Mouse (Mus musculus) hindbrain, postnatal 0 days (tissue): ENCODE measurements around the gene Rheb. TPM values are rescaled to one million over a fixed set of nuclear protein-coding genes. Genes with fewer than 3 reads are reported as not detected.

Experiments
- ATAC-seq: fragments of 200-750 bp; cut with Nextera tagmentation; 2 replicates; pipeline ENCODE4 v1.8.0; 2017; ENCODE audit warnings: mild to moderate bottlenecking, moderate TSS enrichment, moderate library complexity
- DNase-seq: peaks from one replicate; pipeline ENCODE4 v3.0.0-alpha.2; 2015; ENCODE audit warnings: low spot score
- H3K27ac ChIP-seq: fragments of 300-500 bp; sonication (generic); 2 replicates; pipeline ENCODE4 v1.5.1; 2014; ENCODE audit warnings: mild to moderate bottlenecking
- H3K27me3 ChIP-seq: fragments of 300-500 bp; sonication (generic); 2 replicates; pipeline ENCODE4 v1.6.1; 2014; ENCODE audit warnings: low read length, mixed read lengths; ENCODE audit not compliant: insufficient read depth
- H3K36me3 ChIP-seq: fragments of 300-500 bp; sonication (generic); 2 replicates; pipeline ENCODE4 v1.6.1; 2014; ENCODE audit warnings: low read length, mixed read lengths; ENCODE audit not compliant: insufficient read depth
- H3K4me1 ChIP-seq: fragments of 300-500 bp; sonication (generic); 2 replicates; pipeline ENCODE4 v1.6.1; 2014; ENCODE audit warnings: antibody characterized with exemption, low read length, mixed read lengths; ENCODE audit not compliant: insufficient read depth
- H3K4me2 ChIP-seq: fragments of 300-500 bp; sonication (generic); 2 replicates; pipeline ENCODE4 v1.6.1; 2014; ENCODE audit warnings: low read depth, mild to moderate bottlenecking, low read length, moderate library complexity, mixed read lengths
- H3K4me3 ChIP-seq: fragments of 300-500 bp; sonication (generic); 2 replicates; pipeline ENCODE4 v1.5.1; 2014; ENCODE audit warnings: low read length
- H3K9ac ChIP-seq: fragments of 300-500 bp; sonication (generic); replicated peaks from 2 replicates; pipeline ENCODE4 v1.6.1; 2014; ENCODE audit warnings: mild to moderate bottlenecking, low read length, moderate library complexity, mixed read lengths
- H3K9me3 ChIP-seq: fragments of 300-500 bp; sonication (generic); 2 replicates; pipeline ENCODE4 v1.6.1; 2016; ENCODE audit warnings: low read length, mixed read lengths
- CTCF ChIP-seq: IDR thresholded peaks from 2 replicates; pipeline ENCODE4 v1.5.1; 2016; ENCODE audit warnings: antibody characterized with exemption, control low read depth, low read depth
- WGBS: fragments of 180-500 bp; shearing (Covaris S2); extraction: QIAGEN DNeasy Blood & Tissue Kit; methylation state at CpG from one replicate; pipeline ENCODE4 v1.1.7; 2014; 5-methylcytosine and 5-hydroxymethylcytosine counted together
- polyA plus RNA-seq: library from polyadenylated mRNA; unstranded; fragments of >200 nt; fragmentation: Nextera tagmentation; extraction: Ambion mirVana; gene quantifications from 2 replicates; pipeline ENCODE4 v1.2.1, GENCODE M21; 2015
- total RNA-seq: library from RNA; depleted of rRNA; stranded (reverse); fragments of >200 nt; gene quantifications from 2 replicates; pipeline ENCODE4 v1.2.3, GENCODE M21; 2014

Gene Rheb
- total and polyA plus RNA-seq, 2 experiments from 2014 or later: 78.4 to 287 TPM

DNA sequence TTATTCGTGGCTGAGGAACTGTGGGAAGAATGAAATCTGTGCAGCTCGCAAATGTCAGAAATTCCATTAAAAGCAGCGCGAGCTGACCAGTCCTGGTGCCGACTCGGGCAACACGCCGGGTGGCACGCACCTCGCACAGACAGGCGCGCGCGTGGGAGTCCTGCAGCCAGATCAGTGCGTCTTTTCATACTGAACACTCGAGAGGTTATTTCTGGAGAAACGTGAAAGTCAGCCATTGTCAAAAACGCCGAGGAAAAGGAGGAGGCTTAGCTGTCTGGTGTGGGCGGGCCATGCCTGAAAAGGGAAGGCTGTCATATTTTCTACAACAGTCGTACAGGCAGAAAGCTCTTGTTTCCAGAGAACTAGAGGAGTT is 665 bp upstream of the Rheb start:
- Histone ChIP-seq H3K4me2 (peak overlapping the region; percentile 91), H3K9ac (peak overlapping the region; percentile 87), H3K4me1 (peaks cover 12% of the 10 kb centered on the region), H3K27ac (peak overlapping the region; percentile 99), H3K9me3 (no peaks in the 10 kb centered on the region), H3K4me3 (peak overlapping the region; percentile 68), H3K27me3 (no peaks in the 10 kb centered on the region), H3K36me3 (no peaks in the 10 kb centered on the region)
- WGBS: under 1% methylated on average over 21 of the region's 21 CpGs
- DNase-seq (no peak), ATAC-seq (peak; percentile 34)
- TF ChIP-seq CTCF: no peak

DNA sequence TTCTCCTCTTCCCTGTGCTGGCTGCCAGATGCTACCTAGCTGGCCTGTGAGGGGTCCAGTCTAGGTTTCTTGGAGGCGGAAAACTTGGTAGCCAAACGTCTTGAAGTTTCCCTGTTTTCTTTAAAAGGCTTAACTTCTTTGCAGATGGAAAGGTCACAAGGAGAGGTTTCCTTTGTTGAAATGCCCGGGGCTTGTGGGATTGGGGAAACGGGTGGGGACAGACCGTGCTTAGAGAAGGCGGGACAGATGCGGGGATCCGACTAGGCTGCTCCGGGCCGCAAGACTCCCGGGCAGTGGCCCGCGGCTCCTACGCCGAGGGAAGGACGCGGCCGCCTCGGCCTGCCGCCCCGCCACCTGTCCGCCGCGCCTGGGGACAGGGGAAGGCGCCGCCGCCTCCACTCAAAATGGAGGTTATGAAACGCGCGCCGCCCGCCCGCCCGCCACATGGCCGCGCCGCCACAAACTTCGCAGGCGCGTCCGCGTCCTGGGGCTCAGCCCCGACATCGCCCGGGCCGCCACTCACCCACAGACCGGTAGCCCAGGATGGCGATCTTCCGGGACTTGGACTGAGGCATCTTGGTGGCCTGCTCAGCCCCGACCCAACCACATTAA is 656 bp downstream of the Rheb start:
- 1% methylated on average over 50 of the region's 50 CpGs for WGBS

DNA sequence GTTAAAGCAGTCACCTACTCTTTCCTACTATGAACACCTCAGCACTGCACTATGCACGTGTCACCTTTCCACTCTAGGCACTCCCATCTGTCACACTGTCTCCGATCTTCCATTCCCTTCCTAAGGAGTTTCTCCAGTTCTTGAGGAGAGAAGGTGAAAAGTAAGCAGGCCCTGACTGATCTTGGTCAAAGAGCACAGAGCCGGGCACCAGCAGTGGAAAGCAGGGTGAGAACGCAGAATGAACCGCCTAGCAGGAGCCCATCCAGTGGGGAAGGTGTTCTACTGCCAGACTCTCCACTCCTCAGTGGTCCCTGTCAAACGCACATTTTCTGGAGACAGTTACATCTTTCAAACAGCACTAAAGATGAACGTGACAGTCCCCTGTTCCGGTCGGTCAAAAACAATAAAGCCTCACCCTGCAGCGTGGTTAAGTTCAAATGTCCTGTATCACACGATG is 1.4 kb downstream of the Rheb start:
- H3K4me3 ChIP-seq: peak overlapping the region; percentile 68
- WGBS: 9% methylated on average over 11 of the region's 11 CpGs
- DNase-seq: no peak
- peak overlapping the region; percentile 91 for H3K4me2 ChIP-seq
- H3K9me3 ChIP-seq: no peaks in the 10 kb centered on the region
- peaks cover 12% of the 10 kb centered on the region for H3K4me1 ChIP-seq
- no peaks in the 10 kb centered on the region for H3K27me3 ChIP-seq
- ATAC-seq: no peak
- TF ChIP-seq CTCF: no peak
- peak overlapping the region; percentile 87 for H3K9ac ChIP-seq
- H3K27ac ChIP-seq: peak overlapping the region; percentile 99
- H3K36me3 ChIP-seq: no peaks in the 10 kb centered on the region

More for the DNA sequence above, 656 bp downstream of the Rheb start:
- ATAC-seq (peak; percentile 38), DNase-seq (peak; percentile 65)
- no peaks in the 10 kb centered on the region for H3K9me3 ChIP-seq
- no peak for TF ChIP-seq CTCF
- H3K4me1 ChIP-seq: peaks cover 12% of the 10 kb centered on the region
- H3K36me3 ChIP-seq: no peaks in the 10 kb centered on the region
- H3K9ac ChIP-seq: peak overlapping the region; percentile 87
- no peaks in the 10 kb centered on the region for H3K27me3 ChIP-seq
- peak overlapping the region; percentile 91 for H3K4me2 ChIP-seq
- peak overlapping the region; percentile 99 for H3K27ac ChIP-seq
- H3K4me3 ChIP-seq: peak overlapping the region; percentile 68

DNA sequence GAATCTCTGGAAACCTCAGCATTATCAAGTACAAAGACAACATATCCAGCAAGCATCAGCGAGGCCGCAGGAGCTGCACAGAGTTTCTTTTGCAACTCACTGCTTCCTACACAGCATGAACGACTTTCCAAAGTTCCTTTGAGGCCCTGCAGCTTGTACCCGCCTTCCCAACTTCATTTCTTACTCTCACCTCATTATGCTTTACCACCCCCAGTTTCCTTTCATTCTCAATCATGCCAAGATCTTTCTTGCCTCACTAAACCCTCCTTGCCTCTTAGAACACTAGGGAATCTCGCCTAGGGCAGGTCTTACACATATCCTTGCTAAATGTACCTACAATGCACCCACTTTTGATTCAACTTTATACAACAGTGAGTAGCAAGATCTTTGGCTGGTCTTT is 7.9 kb downstream of the Rheb start:
- WGBS: 62% methylated on average over 5 of the region's 5 CpGs
- H3K4me3 ChIP-seq: no peak overlapping the region

DNA sequence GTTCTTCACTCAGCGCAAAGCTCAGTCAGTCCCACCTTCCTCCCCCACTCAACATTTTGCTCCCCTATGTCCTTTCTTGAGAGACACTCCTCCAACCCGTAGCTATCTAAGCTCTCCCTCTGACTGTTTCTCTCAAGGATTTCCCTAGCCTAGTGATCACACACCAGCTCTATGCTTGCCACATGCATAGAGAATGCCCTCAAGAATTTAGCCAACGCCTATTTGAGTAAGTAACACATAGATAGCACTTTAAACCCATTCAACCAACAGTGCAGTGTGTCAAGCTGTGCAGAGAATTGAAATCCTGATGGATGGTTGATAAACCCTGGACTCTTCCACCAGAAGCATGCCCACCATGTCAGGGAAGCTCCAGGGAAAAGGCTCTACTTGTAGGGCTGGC is 10.5 kb downstream of the Rheb start:
- TF ChIP-seq CTCF: no peak
- H3K27me3 ChIP-seq: no peaks in the 10 kb centered on the region
- H3K27ac ChIP-seq: no peak overlapping the region
- ATAC-seq: no peak
- no peaks in the 10 kb centered on the region for H3K36me3 ChIP-seq
- no peak overlapping the region for H3K4me3 ChIP-seq
- no peak overlapping the region for H3K4me2 ChIP-seq
- DNase-seq: no peak
- 86% methylated on average over 3 of the region's 3 CpGs for WGBS
- no peaks in the 10 kb centered on the region for H3K4me1 ChIP-seq
- no peak overlapping the region for H3K9ac ChIP-seq
- H3K9me3 ChIP-seq: no peaks in the 10 kb centered on the region

More for the DNA sequence above, 7.9 kb downstream of the Rheb start:
- no peak overlapping the region for H3K27ac ChIP-seq
- H3K9me3 ChIP-seq: no peaks in the 10 kb centered on the region
- no peak overlapping the region for H3K4me2 ChIP-seq
- no peak overlapping the region for H3K9ac ChIP-seq
- TF ChIP-seq CTCF: no peak
- DNase-seq (no peak), ATAC-seq (no peak)
- H3K4me1 ChIP-seq: no peaks in the 10 kb centered on the region
- H3K36me3 ChIP-seq: no peaks in the 10 kb centered on the region
- no peaks in the 10 kb centered on the region for H3K27me3 ChIP-seq

DNA sequence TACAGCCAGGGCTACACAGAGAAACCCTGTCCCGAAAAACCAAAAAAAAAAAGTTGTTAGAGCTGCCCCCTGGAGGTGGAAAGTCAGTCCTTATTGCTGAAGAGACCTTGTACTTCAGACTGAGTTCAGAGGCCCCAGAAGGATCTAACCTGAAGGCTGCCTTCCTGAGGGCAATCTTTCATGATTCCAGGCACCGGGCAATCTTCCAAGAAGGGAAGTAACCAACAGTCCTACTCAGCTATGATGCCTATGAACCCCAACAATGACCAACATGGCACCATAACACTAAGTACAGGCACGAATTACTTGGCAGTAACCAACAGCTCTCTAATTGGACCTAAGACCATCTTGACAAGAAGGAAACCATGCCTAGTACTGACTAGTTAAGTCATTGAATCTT is 14.0 kb downstream of the Rheb start:
- 89% methylated on average over 3 of the region's 3 CpGs for WGBS
- no peak for TF ChIP-seq CTCF
- no peak overlapping the region for H3K4me2 ChIP-seq

DNA sequence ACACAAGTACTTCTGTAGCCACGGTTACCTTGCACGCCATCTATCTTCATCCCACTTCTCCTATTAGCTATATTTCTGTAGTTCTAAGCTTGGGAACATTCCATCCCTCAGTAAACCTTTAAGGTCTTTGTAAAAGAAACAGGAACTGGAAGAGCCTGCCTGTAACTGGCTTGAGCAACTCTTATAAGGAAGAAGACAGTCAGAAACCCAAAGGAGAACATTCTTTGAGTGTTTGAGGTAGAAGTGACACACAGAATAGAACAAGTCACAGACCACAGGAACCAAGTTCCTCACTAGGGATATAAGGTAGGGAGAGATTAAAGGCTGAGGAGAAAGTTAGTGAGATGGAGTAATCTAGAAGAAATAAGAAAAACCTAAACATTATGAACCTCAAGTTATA is 15.3 kb downstream of the Rheb start:
- no peak overlapping the region for H3K27ac ChIP-seq
- H3K4me2 ChIP-seq: no peak overlapping the region
- H3K4me1 ChIP-seq: no peaks in the 10 kb centered on the region
- H3K9me3 ChIP-seq: no peaks in the 10 kb centered on the region
- TF ChIP-seq CTCF: no peak
- H3K4me3 ChIP-seq: no peak overlapping the region
- H3K9ac ChIP-seq: no peak overlapping the region
- 91% methylated on average over 2 of the region's 2 CpGs for WGBS
- no peaks in the 10 kb centered on the region for H3K27me3 ChIP-seq
- ATAC-seq (no peak), DNase-seq (no peak)
- no peaks in the 10 kb centered on the region for H3K36me3 ChIP-seq

More for the DNA sequence above, 14.0 kb downstream of the Rheb start:
- Histone ChIP-seq H3K4me3 (no peak overlapping the region), H3K27me3 (no peaks in the 10 kb centered on the region), H3K9me3 (no peaks in the 10 kb centered on the region), H3K27ac (no peak overlapping the region), H3K4me1 (no peaks in the 10 kb centered on the region), H3K36me3 (no peaks in the 10 kb centered on the region), H3K9ac (no peak overlapping the region)
- ATAC-seq (no peak), DNase-seq (no peak)
